Mouse (Mus musculus): ENCODE measurements around the gene Rpl15.
"Not testable (repeated sequence)": the region's sequence is repeated elsewhere in the genome, so short reads cannot be mapped to it uniquely, and the experiment has no call there.

Gene Rpl15

GRCm38 (mm10) chr14:18270529-18271441 lies at the start of gene Rpl15, which contains the start of gene Nkiras1:
TSS of gene Rpl15 (minus strand) at chr14:18271391.
TSS of gene Nkiras1 (plus strand) at chr14:18271136.
- peak; percentile 98 to 100 for DNase-seq (ENCODE audit: low spot score in 2 of 2)

GRCm38 (mm10) chr14:18317457-18318411 lies 46.5 kb upstream of the Rpl15 start:
- DNase-seq (ENCODE audit: low spot score in 2 of 2): no peak

GRCm38 (mm10) chr14:18304165-18304564 lies 33.0 kb upstream of the Rpl15 start:
- no peak for DNase-seq (ENCODE audit: low spot score in 2 of 2)

GRCm38 (mm10) chr14:18303262-18303661 lies 32.1 kb upstream of the Rpl15 start:
- peak; percentile 67 to 82 for DNase-seq (ENCODE audit: low spot score in 2 of 2)

- no peak for DNase-seq (ENCODE audit: low spot score in 2 of 2)
Measured at GRCm38 (mm10) chr14:18302750-18303149, 31.6 kb upstream of the Rpl15 start.

GRCm38 (mm10) chr14:18301591-18301990 lies 30.4 kb upstream of the Rpl15 start:
- DNase-seq (ENCODE audit: low spot score in 2 of 2): no peak

GRCm38 (mm10) chr14:18300676-18301075 lies 29.5 kb upstream of the Rpl15 start:
- no peak for DNase-seq (ENCODE audit: low spot score in 2 of 2)

GRCm38 (mm10) chr14:18298874-18299273 lies 27.7 kb upstream of the Rpl15 start:
- DNase-seq (ENCODE audit: low spot score in 2 of 2): no peak

GRCm38 (mm10) chr14:18297441-18297840 lies 26.2 kb upstream of the Rpl15 start:
- DNase-seq (ENCODE audit: low spot score in 2 of 2): no peak

- no peak for DNase-seq (ENCODE audit: low spot score in 2 of 2)
Measured at GRCm38 (mm10) chr14:18292578-18292977, 21.4 kb upstream of the Rpl15 start.

GRCm38 (mm10) chr14:18292111-18292510 lies 20.9 kb upstream of the Rpl15 start:
- DNase-seq (ENCODE audit: low spot score in 2 of 2): no peak

- DNase-seq (ENCODE audit: low spot score in 2 of 2): no peak
Measured at GRCm38 (mm10) chr14:18287391-18287790, 16.2 kb upstream of the Rpl15 start.

- DNase-seq (ENCODE audit: low spot score in 2 of 2): no peak
Measured at GRCm38 (mm10) chr14:18286441-18286840, 15.2 kb upstream of the Rpl15 start.

- DNase-seq (ENCODE audit: low spot score in 2 of 2): no peak
Measured at GRCm38 (mm10) chr14:18285476-18285875, 14.3 kb upstream of the Rpl15 start.

GRCm38 (mm10) chr14:18284581-18284980 lies 13.4 kb upstream of the Rpl15 start:
- no peak for DNase-seq (ENCODE audit: low spot score in 2 of 2)

GRCm38 (mm10) chr14:18280375-18280774 lies 9.2 kb upstream of the Rpl15 start:
- no peak for DNase-seq (ENCODE audit: low spot score in 2 of 2)

GRCm38 (mm10) chr14:18274526-18274925 lies 3.3 kb upstream of the Rpl15 start:
- no peak for DNase-seq (ENCODE audit: low spot score in 2 of 2)

- no peak for DNase-seq (ENCODE audit: low spot score in 2 of 2)
Measured at GRCm38 (mm10) chr14:18271666-18272065, 475 bp upstream of the Rpl15 start.

GRCm38 (mm10) chr14:18269947-18270528 lies 1.2 kb downstream of the Rpl15 start:
- not testable (repeated sequence) for DNase-seq (ENCODE audit: low spot score in 2 of 2)

- DNase-seq (ENCODE audit: low spot score in 2 of 2): peak in 1 of 2 experiments; percentile 40
Measured at GRCm38 (mm10) chr14:18263427-18263826, 7.8 kb downstream of the Rpl15 start.

GRCm38 (mm10) chr14:18261203-18261602 lies 10.0 kb downstream of the Rpl15 start:
- DNase-seq (ENCODE audit: low spot score in 2 of 2): no peak

- DNase-seq (ENCODE audit: low spot score in 2 of 2): no peak
Measured at GRCm38 (mm10) chr14:18242638-18243130, 28.5 kb downstream of the Rpl15 start.
